Mouse (Mus musculus) adrenal gland, adult 8-10 months (tissue): Measurements from ENCODE around the gene Gm14851. TPM values are rescaled to one million over a fixed set of nuclear protein-coding genes. Genes with fewer than 3 reads are reported as not detected.
"Not testable (repeated sequence)": the region's sequence is repeated elsewhere in the genome, so short reads cannot be mapped to it uniquely, and the experiment has no call there.

Experiments
- DNase-seq: peaks from one replicate; pipeline ENCODE4 v3.0.0; 2022
- total RNA-seq, 4 experiments: library from RNA; stranded (reverse); gene quantifications; 2 replicates each; pipeline ENCODE4 v1.2.4; 2022

Gm14851 gene
- total RNA-seq, result not detected

GRCm38 (mm10) chr8:21095950-21096349 is at the start of gene Gm14851:
Gm14851 (minus strand) TSS chr8:21096050.
- DNase-seq, result not testable (repeated sequence)

GRCm38 (mm10) chr8:21134342-21134741 is 38.5 kb upstream of the Gm14851 start, which contains the start of gene Defa30:
Defa30 (plus strand) TSS chr8:21134642.
- DNase-seq, result not testable (repeated sequence)

- peak; percentile 0 for DNase-seq
Measured at GRCm38 (mm10) chr8:21093106-21093505, 2.7 kb downstream of the Gm14851 start.

GRCm38 (mm10) chr8:21084142-21084541 is 11.7 kb downstream of the Gm14851 start, which contains the start of gene Defa25:
Defa25 (plus strand) TSS chr8:21084442.
- DNase-seq, result not testable (repeated sequence)

DNA sequence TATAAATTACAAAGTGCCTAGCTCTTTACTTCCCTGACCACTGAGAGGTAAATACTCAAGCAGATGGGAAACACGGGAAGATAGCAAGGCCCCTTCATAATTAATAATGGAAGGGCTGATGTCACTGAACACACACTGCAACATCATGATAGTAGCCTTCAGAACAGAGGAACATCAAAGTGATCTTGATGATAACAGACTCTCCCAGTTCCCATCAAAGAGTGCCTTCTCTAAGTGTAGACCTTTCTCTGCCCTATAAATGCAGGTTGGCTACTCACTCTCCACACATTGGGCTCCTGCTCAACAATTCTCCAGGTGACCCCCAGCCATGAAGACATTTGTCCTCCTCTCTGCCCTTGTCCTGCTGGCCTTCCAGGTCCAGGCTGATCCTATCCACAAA is 31.1 kb downstream of the Gm14851 start, which contains the start of gene Defa35:
Gene Defa35, plus strand, starts transcription at position 301 of the 400 bp plus-strand sequence.
- DNase-seq, result not testable (repeated sequence)

DNA sequence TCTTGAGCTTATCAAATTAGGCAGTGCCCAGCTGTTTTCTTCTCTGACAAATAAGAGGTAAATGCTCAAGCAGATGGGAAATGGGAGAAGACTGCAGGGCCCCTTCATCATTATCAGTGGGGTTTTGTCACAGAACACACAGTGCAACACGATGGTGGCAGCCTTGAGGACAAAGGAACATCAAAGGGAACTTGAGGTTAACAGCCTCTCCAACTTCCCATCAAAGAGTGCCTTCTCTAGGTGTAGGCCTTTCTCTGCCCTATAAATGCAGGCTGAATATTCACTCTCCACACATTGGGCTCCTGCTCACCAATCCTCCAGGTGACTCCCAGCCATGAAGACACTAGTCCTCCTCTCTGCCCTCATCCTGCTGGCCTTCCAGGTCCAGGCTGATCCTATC is 41.1 kb downstream of the Gm14851 start, which contains the start of gene Defa23:
Gene Defa23, plus strand, starts transcription at position 301 of the 400 bp plus-strand sequence.
- DNase-seq, result not testable (repeated sequence)

Other genes with a start within 250 kb of the Gm14851 start
- gene Defb33, start 203.4 kb downstream of the Gm14851 start, total RNA-seq, result not detected
- gene Gm15056, start 193.4 kb downstream of the Gm14851 start, total RNA-seq, result not detected
- gene Gm6040, start 174.0 kb downstream of the Gm14851 start, total RNA-seq, result not detected
- not detected for gene AY761185, start 151.3 kb downstream of the Gm14851 start, total RNA-seq
- not detected for gene Defa21, start 70.5 kb downstream of the Gm14851 start, total RNA-seq
- not detected for gene Defa23, start 41.0 kb downstream of the Gm14851 start, total RNA-seq
- not detected for gene Defa35, start 31.0 kb downstream of the Gm14851 start, total RNA-seq
- gene Defa25, start 11.6 kb downstream of the Gm14851 start, total RNA-seq, result not detected
- not detected for gene Defa30, start 38.6 kb upstream of the Gm14851 start, total RNA-seq
- not detected for gene Defa22, start 66.2 kb upstream of the Gm14851 start, total RNA-seq
- not detected for gene Defa31, start 95.6 kb upstream of the Gm14851 start, total RNA-seq
- not detected for gene Gm15293, start 105.5 kb upstream of the Gm14851 start, total RNA-seq
- gene Gm15292, start 153.7 kb upstream of the Gm14851 start, total RNA-seq, result not detected
- not detected for gene Defa27, start 219.5 kb upstream of the Gm14851 start, total RNA-seq
- not detected for gene Defa29, start 231.0 kb upstream of the Gm14851 start, total RNA-seq